Mouse (Mus musculus) testis, adult 10 weeks (tissue): ENCODE results near the gene Neurl1b. TPM values are rescaled to one million over a fixed set of nuclear protein-coding genes. Genes with fewer than 3 reads are reported as not detected.

Experiments used
- polyA plus RNA-seq: library from polyadenylated mRNA; stranded (reverse); fragments of 350-450 nt; fragmentation: Illumina TruSeq; extraction: RNeasy Lipid Tissue Mini Kit (QIAGEN cat#74804); gene quantifications from one replicate; pipeline ENCODE4 v1.2.3, GENCODE M21; 2014; ENCODE audit warnings: low read depth, low replicate concordance

Neurl1b gene
- 0.11 TPM for polyA plus RNA-seq

GRCm38 (mm10) chr17:26414523-26415354, at the start of gene Neurl1b:
TSS of gene Neurl1b (plus strand) at chr17:26414829.

Other genes starting within 250 kb of the Neurl1b start
- gene Pdia2, start 215.7 kb upstream of the Neurl1b start, polyA plus RNA-seq, result not detected
- gene Rgs11, start 211.9 kb upstream of the Neurl1b start, polyA plus RNA-seq, result 0.63 TPM
- gene Arhgdig, start 207.0 kb upstream of the Neurl1b start, polyA plus RNA-seq, result 0.28 TPM
- gene Fam234a, start 170.6 kb upstream of the Neurl1b start, polyA plus RNA-seq, result 28.6 TPM
- 38.5 TPM for gene Luc7l, start 161.9 kb upstream of the Neurl1b start, polyA plus RNA-seq
- gene Ergic1, start 146.7 kb downstream of the Neurl1b start, polyA plus RNA-seq, result 13.9 TPM
- 5.2 TPM for gene Dusp1, start 147.3 kb downstream of the Neurl1b start, polyA plus RNA-seq
- gene Atp6v0e, start 248.4 kb downstream of the Neurl1b start, polyA plus RNA-seq, result 23.1 TPM